Mouse (Mus musculus) small intestine, adult 2 months (tissue): ENCODE results near the gene Pcsk4.

Experiments used
- CTCF ChIP-seq: fragments of 200-500 bp; IDR thresholded peaks from 2 replicates; pipeline ENCODE4 v1.5.1; 2012; ENCODE audit warnings: low read depth, mild to moderate bottlenecking, control low read depth, inconsistent platforms, low read length, moderate library complexity, mixed read lengths; ENCODE audit not compliant: insufficient replicate concordance, insufficient read length; ENCODE audit errors: extremely low read depth
- POLR2A ChIP-seq: fragments of 200-500 bp; IDR thresholded peaks from 2 replicates; pipeline ENCODE4 v1.6.1; 2012; ENCODE audit warnings: low read depth, mild to moderate bottlenecking, control low read depth, inconsistent platforms, low read length, moderate library complexity

- TF ChIP-seq POLR2A, result no peak; the same call in 1 of the 2 replicates
- TF ChIP-seq CTCF, result no peak
Observed at GRCm38 (mm10) chr10:80344131-80344661, 14.9 kb upstream of the Pcsk4 start.
